Mouse (Mus musculus): ENCODE measurements around the gene Myh14. TPM values are rescaled to one million over a fixed set of nuclear protein-coding genes. Genes with fewer than 3 reads are reported as not detected.

Myh14 gene
- polyA plus RNA-seq, 1 experiment from 2014 or later = 28.4 TPM

GRCm38 (mm10) chr7:44589946-44590345 lies 80.7 kb downstream of the Myh14 start:
- Histone ChIP-seq H3K9me3 (ENCODE audit: control insufficient read depth, low read length) (no peaks in the 10 kb centered on the region), H3K27ac (replicated peaks) (no peak overlapping the region), H3K9ac (ENCODE audit: low read length) (no peak overlapping the region), H3K4me2 (replicated peaks; ENCODE audit: low read depth) (no peak overlapping the region; the same call in 1 of the 2 replicates), H3K4me3 (ENCODE audit: low read depth, low read length) (no peak overlapping the region), H3K36me3 (ENCODE audit: control insufficient read depth, insufficient read depth, low read length) (no peaks in the 10 kb centered on the region), H3K4me1 (replicated peaks; ENCODE audit: control insufficient read depth, insufficient read depth) (peaks cover 5% of the 10 kb centered on the region), H3K27me3 (ENCODE audit: control insufficient read depth, insufficient read depth, low read length) (peaks cover 25% of the 10 kb centered on the region)
- 7% methylated on average over 13 of the region's 13 CpGs for WGBS
- DNase-seq (ENCODE audit: low spot score) = no peak
- TF ChIP-seq CTCF (IDR thresholded peaks at IDR 0.05; ENCODE audit: low read depth) = no peak
- TF ChIP-seq EP300 (optimal IDR thresholded peaks at IDR 0.05) = no peak
- ATAC-seq (ENCODE audit: low FRiP score, low TSS enrichment) = no peak

- 0 out of 2 replicates have a peak, but pooled peaks have one; percentile 27 for ATAC-seq (ENCODE audit: low FRiP score, low TSS enrichment)
- peak overlapping the region; percentile 62 for H3K4me2 ChIP-seq (replicated peaks; ENCODE audit: low read depth)
- WGBS = 2% methylated on average over 30 of the region's 33 CpGs
- H3K9ac ChIP-seq (ENCODE audit: low read length) = no peak overlapping the region
- peak overlapping the region; percentile 34 for H3K4me3 ChIP-seq (ENCODE audit: low read depth, low read length)
- H3K9me3 ChIP-seq (ENCODE audit: control insufficient read depth, low read length) = no peaks in the 10 kb centered on the region
- peaks cover 5% of the 10 kb centered on the region for H3K4me1 ChIP-seq (replicated peaks; ENCODE audit: control insufficient read depth, insufficient read depth)
- TF ChIP-seq CTCF (IDR thresholded peaks at IDR 0.05; ENCODE audit: low read depth) (no peak), EP300 (optimal IDR thresholded peaks at IDR 0.05) (no peak)
- no peak overlapping the region for H3K27ac ChIP-seq (replicated peaks)
- H3K36me3 ChIP-seq (ENCODE audit: control insufficient read depth, insufficient read depth, low read length) = no peaks in the 10 kb centered on the region
- H3K27me3 ChIP-seq (ENCODE audit: control insufficient read depth, insufficient read depth, low read length) = peaks cover 25% of the 10 kb centered on the region
- peak; percentile 79 for DNase-seq (ENCODE audit: low spot score)
Measured at GRCm38 (mm10) chr7:44589149-44589548, 81.5 kb downstream of the Myh14 start.

- no peak for ATAC-seq (ENCODE audit: low FRiP score, low TSS enrichment)
- Histone ChIP-seq H3K4me2 (replicated peaks; ENCODE audit: low read depth) (peak overlapping the region; percentile 62; the same call in 1 of the 2 replicates), H3K9me3 (ENCODE audit: control insufficient read depth, low read length) (no peaks in the 10 kb centered on the region), H3K4me3 (ENCODE audit: low read depth, low read length) (peak overlapping the region; percentile 34; the same call in 1 of the 2 replicates), H3K9ac (ENCODE audit: low read length) (no peak overlapping the region), H3K36me3 (ENCODE audit: control insufficient read depth, insufficient read depth, low read length) (no peaks in the 10 kb centered on the region), H3K4me1 (replicated peaks; ENCODE audit: control insufficient read depth, insufficient read depth) (peaks cover 5% of the 10 kb centered on the region), H3K27me3 (ENCODE audit: control insufficient read depth, insufficient read depth, low read length) (peaks cover 23% of the 10 kb centered on the region), H3K27ac (replicated peaks) (no peak overlapping the region)
- TF ChIP-seq CTCF (IDR thresholded peaks at IDR 0.05; ENCODE audit: low read depth) = no peak
- TF ChIP-seq EP300 (optimal IDR thresholded peaks at IDR 0.05) = no peak
- DNase-seq (ENCODE audit: low spot score) = no peak
- WGBS = 10% methylated on average over 12 of the region's 12 CpGs
Measured at GRCm38 (mm10) chr7:44588338-44588737, 82.3 kb downstream of the Myh14 start.

GRCm38 (mm10) chr7:44587676-44588075 lies 83.0 kb downstream of the Myh14 start:
- Histone ChIP-seq H3K4me3 (ENCODE audit: low read depth, low read length) (no peak overlapping the region), H3K27ac (replicated peaks) (no peak overlapping the region), H3K36me3 (ENCODE audit: control insufficient read depth, insufficient read depth, low read length) (no peaks in the 10 kb centered on the region), H3K4me1 (replicated peaks; ENCODE audit: control insufficient read depth, insufficient read depth) (peaks cover 5% of the 10 kb centered on the region), H3K9me3 (ENCODE audit: control insufficient read depth, low read length) (no peaks in the 10 kb centered on the region), H3K9ac (ENCODE audit: low read length) (no peak overlapping the region), H3K27me3 (ENCODE audit: control insufficient read depth, insufficient read depth, low read length) (peaks cover 19% of the 10 kb centered on the region), H3K4me2 (replicated peaks; ENCODE audit: low read depth) (no peak overlapping the region)
- ATAC-seq (ENCODE audit: low FRiP score, low TSS enrichment) (no peak), DNase-seq (ENCODE audit: low spot score) (no peak)
- TF ChIP-seq EP300 (optimal IDR thresholded peaks at IDR 0.05) (no peak), CTCF (IDR thresholded peaks at IDR 0.05; ENCODE audit: low read depth) (no peak)
- WGBS = 43% methylated on average over 6 of the region's 6 CpGs

DNA sequence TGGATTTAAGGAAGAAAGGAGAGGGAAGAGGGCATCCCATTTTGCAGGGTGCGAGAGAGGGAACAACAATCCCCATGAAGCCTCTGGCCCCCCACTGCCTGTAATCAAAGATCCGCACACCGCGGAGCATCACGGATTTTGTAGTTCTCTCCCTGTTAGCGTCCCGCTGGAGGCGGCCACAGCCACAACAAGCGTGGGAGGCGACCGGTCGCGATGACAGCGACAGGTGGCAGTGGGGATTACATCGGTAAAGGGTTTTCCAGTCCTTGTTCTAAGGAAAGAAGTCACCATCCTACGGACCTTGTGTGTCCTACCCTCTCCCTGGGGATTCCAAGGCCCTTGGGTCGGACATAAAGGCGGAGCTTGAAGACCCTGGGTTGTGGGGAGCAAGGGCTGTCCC lies 83.7 kb downstream of the Myh14 start:
- DNase-seq (ENCODE audit: low spot score) (peak; percentile 38), ATAC-seq (ENCODE audit: low FRiP score, low TSS enrichment) (no peak)
- H3K4me2 ChIP-seq (replicated peaks; ENCODE audit: low read depth) = no peak overlapping the region
- peaks cover 12% of the 10 kb centered on the region; the same call in 1 of the 2 replicates for H3K27me3 ChIP-seq (ENCODE audit: control insufficient read depth, insufficient read depth, low read length)
- no peak overlapping the region for H3K27ac ChIP-seq (replicated peaks)
- no peak for TF ChIP-seq CTCF (IDR thresholded peaks at IDR 0.05; ENCODE audit: low read depth)
- TF ChIP-seq EP300 (optimal IDR thresholded peaks at IDR 0.05) = no peak
- H3K36me3 ChIP-seq (ENCODE audit: control insufficient read depth, insufficient read depth, low read length) = no peaks in the 10 kb centered on the region
- 2% methylated on average over 18 of the region's 18 CpGs for WGBS
- peaks cover 5% of the 10 kb centered on the region for H3K4me1 ChIP-seq (replicated peaks; ENCODE audit: control insufficient read depth, insufficient read depth)
- peak overlapping the region; percentile 17; the same call in 1 of the 2 replicates for H3K4me3 ChIP-seq (ENCODE audit: low read depth, low read length)
- H3K9me3 ChIP-seq (ENCODE audit: control insufficient read depth, low read length) = no peaks in the 10 kb centered on the region
- no peak overlapping the region for H3K9ac ChIP-seq (ENCODE audit: low read length)

DNA sequence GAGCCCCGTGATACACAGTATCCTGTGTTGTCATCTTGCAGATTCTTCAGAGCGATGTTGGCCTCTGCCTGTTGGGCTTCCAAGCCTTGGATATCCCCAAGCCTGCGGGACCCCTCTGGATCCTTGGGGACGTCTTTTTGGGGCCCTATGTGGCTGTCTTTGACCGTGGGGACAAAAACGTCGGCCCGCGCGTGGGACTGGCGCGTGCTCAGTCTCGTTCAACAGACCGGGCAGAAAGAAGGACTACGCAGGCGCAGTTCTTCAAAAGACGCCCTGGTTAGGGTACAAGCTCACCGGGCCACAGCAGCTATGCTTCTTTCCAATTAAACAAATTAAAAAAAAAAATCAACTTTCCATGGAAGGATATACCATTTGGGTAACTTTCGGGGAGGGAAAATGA lies 84.1 kb downstream of the Myh14 start:
- ATAC-seq (ENCODE audit: low FRiP score, low TSS enrichment) (no peak), DNase-seq (ENCODE audit: low spot score) (no peak)
- Histone ChIP-seq H3K9ac (ENCODE audit: low read length) (no peak overlapping the region), H3K27ac (replicated peaks) (no peak overlapping the region), H3K4me2 (replicated peaks; ENCODE audit: low read depth) (peak overlapping the region; percentile 34), H3K9me3 (ENCODE audit: control insufficient read depth, low read length) (no peaks in the 10 kb centered on the region), H3K36me3 (ENCODE audit: control insufficient read depth, insufficient read depth, low read length) (no peaks in the 10 kb centered on the region), H3K4me1 (replicated peaks; ENCODE audit: control insufficient read depth, insufficient read depth) (peaks cover 4% of the 10 kb centered on the region), H3K4me3 (ENCODE audit: low read depth, low read length) (peak overlapping the region; percentile 17; the same call in 1 of the 2 replicates), H3K27me3 (ENCODE audit: control insufficient read depth, insufficient read depth, low read length) (peaks cover 11% of the 10 kb centered on the region; the same call in 1 of the 2 replicates)
- 13% methylated on average over 19 of the region's 19 CpGs for WGBS
- no peak for TF ChIP-seq EP300 (optimal IDR thresholded peaks at IDR 0.05)
- TF ChIP-seq CTCF (IDR thresholded peaks at IDR 0.05; ENCODE audit: low read depth) = no peak
